In the genomic region with DNA sequence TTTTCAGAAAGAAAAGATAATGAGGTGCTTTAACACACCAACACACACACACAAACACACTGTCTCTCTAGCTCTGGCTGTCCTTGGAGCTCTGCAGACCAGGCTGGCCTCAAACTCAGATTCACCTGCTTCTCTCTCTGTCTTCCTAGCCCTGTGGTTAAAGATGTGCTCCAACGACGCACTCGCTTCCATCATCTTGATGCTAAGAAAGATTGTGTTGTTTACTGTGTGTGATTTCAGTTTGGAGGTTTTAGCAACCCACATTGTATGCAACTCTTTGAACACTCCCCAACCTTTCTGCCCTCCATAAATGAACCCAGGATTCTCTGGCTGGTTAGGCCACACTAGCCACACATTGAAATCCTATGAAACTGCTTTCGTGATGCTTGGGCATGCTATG, we compare ENCODE assay signal across 8 mouse cellular contexts. TPM values are rescaled to one million over a fixed set of nuclear protein-coding genes. Genes with fewer than 3 reads are reported as not detected.
A peak's percentile ranks its signal among the peaks of the same experiment; 100 is the strongest.
DNase-seq lines count a peak whose midpoint lies in the region; ATAC-seq and TF ChIP-seq lines count a peak whose summit lies in the region.

No protein-coding gene starts in this region.

- no peaks in the 10 kb centered on the region for H3K27me3 ChIP-seq in stomach, embryonic 14.5 days (ENCODE audit: control insufficient read depth, insufficient read depth, low read length)
- H3K27me3 ChIP-seq in stomach, postnatal 0 days (ENCODE audit: control insufficient read depth, insufficient read depth, low read length): no peaks in the 10 kb centered on the region
- no peaks in the 10 kb centered on the region for H3K27me3 ChIP-seq in liver, embryonic 15.5 days

- no peak for ATAC-seq in CD4-positive, CD25-positive, alpha-beta regulatory T cell, adult 4 months
- ATAC-seq in stomach, embryonic 14.5 days (ENCODE audit: insufficient number of reproducible peaks, insufficient read depth, low FRiP score, low read depth): no peak
- no peak for ATAC-seq in stomach, postnatal 0 days (ENCODE audit: low FRiP score, low TSS enrichment)
- no peak for ATAC-seq in liver, embryonic 15.5 days (ENCODE audit: insufficient read depth)

- peaks cover 6% of the 10 kb centered on the region for H3K36me3 ChIP-seq in stomach, embryonic 14.5 days (ENCODE audit: control insufficient read depth, insufficient read depth, low read length)
- H3K36me3 ChIP-seq in stomach, postnatal 0 days (ENCODE audit: control insufficient read depth, insufficient read depth, low read length): 0 out of 2 replicates have a peak, but pooled peaks cover under 1% of the 10 kb centered on the region
- peaks cover 14% of the 10 kb centered on the region for H3K36me3 ChIP-seq in liver, embryonic 15.5 days (replicated peaks)

- no peak for TF ChIP-seq EP300 in stomach, postnatal 0 days (optimal IDR thresholded peaks at IDR 0.05)

- no peaks in the 10 kb centered on the region for H3K9me3 ChIP-seq in stomach, embryonic 14.5 days (ENCODE audit: control insufficient read depth, low read depth, low read length)
- no peaks in the 10 kb centered on the region for H3K9me3 ChIP-seq in stomach, postnatal 0 days (ENCODE audit: control insufficient read depth, low read length)
- no peaks in the 10 kb centered on the region for H3K9me3 ChIP-seq in liver, embryonic 15.5 days (replicated peaks)

- 0 out of 2 replicates have a peak overlapping the region, but pooled peaks have one; percentile 100 for H3K9ac ChIP-seq in stomach, embryonic 14.5 days (replicated peaks; ENCODE audit: low read depth, low read length)
- no peak overlapping the region for H3K9ac ChIP-seq in stomach, postnatal 0 days (ENCODE audit: low read length)
- peak overlapping the region; percentile 99 for H3K9ac ChIP-seq in liver, embryonic 15.5 days

- peak; percentile 36 for DNase-seq in CD4-positive, CD25-positive, alpha-beta regulatory T cell, adult 2 months (ENCODE audit: low read depth, low spot score)
- DNase-seq in stomach, postnatal 0 days (ENCODE audit: low spot score): no peak
- DNase-seq in frontal cortex, adult 2 months (ENCODE audit: extremely low spot score in 1 of 2, low spot score in 1 of 2): no peak
- no peak for DNase-seq in cerebellum, postnatal 14 days
- no peak for DNase-seq in layer of hippocampus, adult 11-12 months (ENCODE audit: low spot score)

- H3K27ac ChIP-seq in stomach, embryonic 14.5 days (ENCODE audit: low read length): peak overlapping the region; percentile 33; the same call in 1 of the 2 replicates
- H3K27ac ChIP-seq in stomach, postnatal 0 days (replicated peaks): no peak overlapping the region
- H3K27ac ChIP-seq in liver, embryonic 15.5 days (replicated peaks): no peak overlapping the region

- no peak for TF ChIP-seq CTCF in stomach, postnatal 0 days (IDR thresholded peaks at IDR 0.05; ENCODE audit: low read depth)

- WGBS in stomach, embryonic 14.5 days: 78% methylated on average over 4 of the region's 4 CpGs
- WGBS in stomach, postnatal 0 days: 69% methylated on average over 4 of the region's 4 CpGs
- WGBS in liver, embryonic 15.5 days (ENCODE audit: insufficient replicate concordance): 63% methylated on average over 4 of the region's 4 CpGs

- peak overlapping the region; percentile 95; the same call in 1 of the 2 replicates for H3K4me3 ChIP-seq in stomach, embryonic 14.5 days (ENCODE audit: low read depth, low read length)
- no peak overlapping the region for H3K4me3 ChIP-seq in stomach, postnatal 0 days (ENCODE audit: low read depth, low read length)
- H3K4me3 ChIP-seq in liver, embryonic 15.5 days (replicated peaks): peak overlapping the region; percentile 97

- peaks cover 15% of the 10 kb centered on the region for H3K4me1 ChIP-seq in stomach, embryonic 14.5 days (ENCODE audit: control insufficient read depth, insufficient read depth, low read length)
- H3K4me1 ChIP-seq in stomach, postnatal 0 days (replicated peaks; ENCODE audit: control insufficient read depth, insufficient read depth): no peaks in the 10 kb centered on the region
- H3K4me1 ChIP-seq in liver, embryonic 15.5 days (replicated peaks): peaks cover 46% of the 10 kb centered on the region

- H3K4me2 ChIP-seq in stomach, embryonic 14.5 days (replicated peaks; ENCODE audit: low read depth, low read length): peak overlapping the region; percentile 61
- H3K4me2 ChIP-seq in stomach, postnatal 0 days (replicated peaks; ENCODE audit: low read depth): no peak overlapping the region; the same call in 1 of the 2 replicates
- peak overlapping the region; percentile 99 for H3K4me2 ChIP-seq in liver, embryonic 15.5 days

RNA-seq across cellular contexts. Expression of a gene that starts 1.3 kb away (rescaled TPM):
- 1 to 10 TPM in 1 of 2 experiments, under 1 TPM in 1; 0.99 to 2.3 TPM for polyA plus RNA-seq in CD4-positive, CD25-positive, alpha-beta regulatory T cell, adult 4 months (2017; shearing (Covaris generic))
- polyA plus RNA-seq in stomach, embryonic 14.5 days (2014; fragmentation: Nextera tagmentation; extraction: Ambion mirVana): 0.95 and 1.5 TPM in 2 replicates
- 0.45 and 0.98 TPM in 2 replicates for polyA plus RNA-seq in stomach, postnatal 0 days (2015; fragmentation: Nextera tagmentation; extraction: Ambion mirVana)
- 0.18 TPM in 1 of 2 replicates, not detected in the other for polyA plus RNA-seq in liver, embryonic 15.5 days (2015; fragmentation: Nextera tagmentation; extraction: Ambion mirVana)
- 0.25 and 0.36 TPM in 2 replicates for polyA plus RNA-seq in frontal cortex, adult 2 months (2012; rRNA removed)

RNA-seq across cellular contexts. Expression of a gene that starts 2.1 kb away (rescaled TPM):
- polyA plus RNA-seq in CD4-positive, CD25-positive, alpha-beta regulatory T cell, adult 4 months (2017; shearing (Covaris generic)): 10 to 100 TPM; 53.5 to 69.1 TPM
- polyA plus RNA-seq in stomach, embryonic 14.5 days (2014; fragmentation: Nextera tagmentation; extraction: Ambion mirVana): 96.0 and 101 TPM in 2 replicates
- 43.3 and 56.6 TPM in 2 replicates for polyA plus RNA-seq in stomach, postnatal 0 days (2015; fragmentation: Nextera tagmentation; extraction: Ambion mirVana)
- polyA plus RNA-seq in liver, embryonic 15.5 days (2015; fragmentation: Nextera tagmentation; extraction: Ambion mirVana): 62.0 and 63.5 TPM in 2 replicates
- 34.9 and 37.1 TPM in 2 replicates for polyA plus RNA-seq in frontal cortex, adult 2 months (2012; rRNA removed)

RNA-seq across cellular contexts. Expression of a gene that starts 33.5 kb away (rescaled TPM):
- polyA plus RNA-seq in CD4-positive, CD25-positive, alpha-beta regulatory T cell, adult 4 months (2017; shearing (Covaris generic)): 10 to 100 TPM in 1 of 2 experiments, 1 to 10 TPM in 1; 7.8 to 12.6 TPM
- polyA plus RNA-seq in stomach, embryonic 14.5 days (2014; fragmentation: Nextera tagmentation; extraction: Ambion mirVana): 18.5 and 20.8 TPM in 2 replicates
- 8.9 and 9.3 TPM in 2 replicates for polyA plus RNA-seq in stomach, postnatal 0 days (2015; fragmentation: Nextera tagmentation; extraction: Ambion mirVana)
- polyA plus RNA-seq in liver, embryonic 15.5 days (2015; fragmentation: Nextera tagmentation; extraction: Ambion mirVana): 7.1 and 7.2 TPM in 2 replicates
- 52.0 and 52.1 TPM in 2 replicates for polyA plus RNA-seq in frontal cortex, adult 2 months (2012; rRNA removed)

RNA-seq across cellular contexts. Expression of a gene that starts 47.6 kb away (rescaled TPM):
- 1 to 10 TPM; 5.0 to 8.1 TPM for polyA plus RNA-seq in CD4-positive, CD25-positive, alpha-beta regulatory T cell, adult 4 months (2017; shearing (Covaris generic))
- polyA plus RNA-seq in stomach, embryonic 14.5 days (2014; fragmentation: Nextera tagmentation; extraction: Ambion mirVana): 1.0 and 1.1 TPM in 2 replicates
- 0.58 and 0.61 TPM in 2 replicates for polyA plus RNA-seq in stomach, postnatal 0 days (2015; fragmentation: Nextera tagmentation; extraction: Ambion mirVana)
- polyA plus RNA-seq in liver, embryonic 15.5 days (2015; fragmentation: Nextera tagmentation; extraction: Ambion mirVana): 0.35 and 0.74 TPM in 2 replicates
- polyA plus RNA-seq in frontal cortex, adult 2 months (2012; rRNA removed): 33.6 and 37.2 TPM in 2 replicates
